Mouse (Mus musculus): Measurements from ENCODE around the gene Pbx3. TPM values are rescaled to one million over a fixed set of nuclear protein-coding genes. Genes with fewer than 3 reads are reported as not detected.

The Pbx3 gene
- polyA plus RNA-seq, 1 experiment from 2014 or later, result 21.4 TPM

- no peaks in the 10 kb centered on the region for H3K9me3 ChIP-seq
- H3K9ac ChIP-seq, result no peak overlapping the region
- ATAC-seq (ENCODE audit: insufficient number of reproducible peaks, insufficient read depth, low FRiP score, low TSS enrichment, low read depth), result no peak
- H3K36me3 ChIP-seq, result no peaks in the 10 kb centered on the region
- H3K4me3 ChIP-seq, result no peak overlapping the region
- no peak overlapping the region for H3K27ac ChIP-seq
- no peaks in the 10 kb centered on the region for H3K27me3 ChIP-seq
- 86% methylated on average over 5 of the region's 5 CpGs for WGBS
- H3K4me2 ChIP-seq, result no peak overlapping the region
- H3K4me1 ChIP-seq, result no peaks in the 10 kb centered on the region
Observed at GRCm38 (mm10) chr2:34139470-34140158, 233.3 kb downstream of the Pbx3 start.

GRCm38 (mm10) chr2:34135316-34135715 lies 237.6 kb downstream of the Pbx3 start:
- WGBS, result 71% methylated on average over 7 of the region's 7 CpGs
- Histone ChIP-seq H3K4me2 (no peak overlapping the region), H3K27ac (no peak overlapping the region), H3K27me3 (no peaks in the 10 kb centered on the region), H3K36me3 (no peaks in the 10 kb centered on the region), H3K4me1 (no peaks in the 10 kb centered on the region; the same call in 1 of the 2 replicates), H3K9me3 (no peaks in the 10 kb centered on the region), H3K4me3 (no peak overlapping the region), H3K9ac (no peak overlapping the region)
- ATAC-seq (ENCODE audit: insufficient number of reproducible peaks, insufficient read depth, low FRiP score, low TSS enrichment, low read depth), result no peak

DNA sequence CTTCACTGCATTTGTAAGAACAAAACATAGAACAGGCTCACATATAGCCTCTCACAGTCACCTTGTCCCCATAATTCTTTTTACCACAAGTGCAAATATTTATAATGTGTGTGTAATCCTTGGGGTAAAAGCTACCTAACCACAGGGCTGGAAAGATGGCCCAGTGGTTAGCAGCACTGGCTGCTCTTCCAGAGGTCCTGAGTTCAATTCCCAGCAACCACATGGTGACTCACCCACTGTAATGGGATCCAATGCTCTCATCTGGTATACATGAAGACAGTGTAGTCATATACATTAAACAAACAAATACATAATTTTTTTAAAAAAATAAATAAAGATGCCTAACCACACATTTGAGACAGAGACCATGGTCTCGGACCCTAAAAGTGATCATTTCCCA lies 240.2 kb downstream of the Pbx3 start:
- Histone ChIP-seq H3K27me3 (no peaks in the 10 kb centered on the region), H3K9ac (no peak overlapping the region), H3K36me3 (no peaks in the 10 kb centered on the region), H3K4me3 (no peak overlapping the region), H3K27ac (no peak overlapping the region), H3K9me3 (0 out of 2 replicates have a peak, but pooled peaks cover 3% of the 10 kb centered on the region), H3K4me1 (peaks cover 5% of the 10 kb centered on the region), H3K4me2 (no peak overlapping the region)
- WGBS, result 61% methylated on average over 1 of the region's 1 CpGs
- no peak for ATAC-seq (ENCODE audit: insufficient number of reproducible peaks, insufficient read depth, low FRiP score, low TSS enrichment, low read depth)

GRCm38 (mm10) chr2:34129674-34130267 lies 243.2 kb downstream of the Pbx3 start:
- Histone ChIP-seq H3K27ac (no peak overlapping the region), H3K36me3 (no peaks in the 10 kb centered on the region), H3K4me1 (peaks cover 5% of the 10 kb centered on the region), H3K9ac (no peak overlapping the region), H3K4me2 (no peak overlapping the region), H3K27me3 (no peaks in the 10 kb centered on the region), H3K4me3 (no peak overlapping the region), H3K9me3 (0 out of 2 replicates have a peak, but pooled peaks cover 3% of the 10 kb centered on the region)
- no peak for ATAC-seq (ENCODE audit: insufficient number of reproducible peaks, insufficient read depth, low FRiP score, low TSS enrichment, low read depth)
- 47% methylated on average over 13 of the region's 13 CpGs for WGBS

DNA sequence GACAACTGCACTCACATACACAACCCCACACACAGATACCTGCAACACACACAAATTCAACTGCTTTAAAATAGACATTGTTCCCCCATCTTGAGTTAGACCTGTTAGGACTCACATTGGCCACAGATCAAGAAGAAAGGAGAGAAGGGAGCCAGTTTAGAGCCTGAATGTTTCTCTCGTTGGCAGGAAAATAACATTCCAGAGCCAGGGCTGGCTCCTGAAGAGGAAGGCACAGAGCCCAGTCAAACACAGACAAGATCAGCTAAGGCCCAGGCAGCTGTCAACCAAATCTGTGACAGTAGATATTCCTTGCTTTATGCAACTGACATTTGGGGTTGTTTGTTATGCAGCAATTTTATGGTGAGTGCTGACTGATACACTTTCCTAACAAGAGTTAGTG lies 245.1 kb downstream of the Pbx3 start:
- no peak for ATAC-seq (ENCODE audit: insufficient number of reproducible peaks, insufficient read depth, low FRiP score, low TSS enrichment, low read depth)
- 0 out of 2 replicates have a peak, but pooled peaks cover 3% of the 10 kb centered on the region for H3K9me3 ChIP-seq
- H3K4me2 ChIP-seq, result no peak overlapping the region
- no peaks in the 10 kb centered on the region for H3K27me3 ChIP-seq
- peaks cover 5% of the 10 kb centered on the region for H3K4me1 ChIP-seq
- no peaks in the 10 kb centered on the region for H3K36me3 ChIP-seq
- H3K9ac ChIP-seq, result no peak overlapping the region
- H3K27ac ChIP-seq, result no peak overlapping the region
- H3K4me3 ChIP-seq, result no peak overlapping the region
- WGBS, result 86% methylated on average over 1 of the region's 1 CpGs

- H3K4me2 ChIP-seq, result no peak overlapping the region
- no peak overlapping the region for H3K9ac ChIP-seq
- 0 out of 2 replicates have a peak, but pooled peaks cover 3% of the 10 kb centered on the region for H3K9me3 ChIP-seq
- H3K27me3 ChIP-seq, result no peaks in the 10 kb centered on the region
- no peak for ATAC-seq (ENCODE audit: insufficient number of reproducible peaks, insufficient read depth, low FRiP score, low TSS enrichment, low read depth)
- H3K4me1 ChIP-seq, result peaks cover 5% of the 10 kb centered on the region; the same call in 1 of the 2 replicates
- no peaks in the 10 kb centered on the region for H3K36me3 ChIP-seq
- H3K4me3 ChIP-seq, result no peak overlapping the region
- 69% methylated on average over 12 of the region's 12 CpGs for WGBS
- no peak overlapping the region for H3K27ac ChIP-seq
Observed at GRCm38 (mm10) chr2:34123896-34124295, 249.0 kb downstream of the Pbx3 start.

Other genes with a start within 250 kb of the Pbx3 start
- 106 and 107 TPM in 2 replicates for gene Mapkap1, start 33.6 kb upstream of the Pbx3 start, polyA plus RNA-seq (2015; fragmentation: Nextera tagmentation; extraction: Ambion mirVana)